Mouse (Mus musculus): ENCODE data around the gene Slc25a12.

The Slc25a12 gene

DNA sequence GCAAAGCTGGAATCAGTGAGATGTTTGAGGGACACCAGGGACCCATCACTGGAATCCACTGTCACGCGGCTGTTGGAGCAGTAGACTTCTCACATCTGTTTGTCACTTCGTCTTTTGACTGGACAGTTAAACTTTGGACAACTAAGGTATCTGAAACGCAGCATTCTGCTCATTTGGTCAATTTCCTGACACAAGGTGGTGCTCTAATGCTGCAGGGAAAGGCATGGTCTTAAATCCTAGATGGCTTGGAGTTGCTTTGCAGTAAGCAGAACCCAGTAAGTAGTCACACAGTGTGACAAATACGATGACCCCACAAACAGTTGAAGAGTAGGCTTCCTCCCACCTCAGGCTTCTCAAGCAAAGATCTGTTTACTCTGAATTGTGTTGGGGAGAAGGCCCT is 116.7 kb downstream of the Slc25a12 start:
- no peak for DNase-seq (ENCODE audit: low spot score in 2 of 2)

DNA sequence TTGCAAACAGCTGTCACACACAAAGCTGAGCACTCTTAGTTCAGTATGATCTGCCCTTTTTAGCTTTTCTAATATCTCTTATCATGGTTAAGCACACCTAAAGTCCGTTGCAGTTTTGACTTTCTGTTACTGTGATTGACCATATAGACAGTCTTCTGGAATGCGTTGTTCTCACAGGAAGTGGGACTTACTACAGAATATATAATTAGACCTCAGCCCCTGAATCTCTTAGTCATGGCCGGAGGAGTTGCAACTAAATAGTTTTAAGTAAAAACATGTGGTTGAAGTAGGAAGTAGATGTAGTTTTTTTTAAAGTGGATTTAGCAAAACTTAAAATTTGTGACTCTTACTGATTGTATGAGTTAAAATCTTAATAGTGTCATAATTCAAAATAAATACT is 119.5 kb downstream of the Slc25a12 start:
- no peak for DNase-seq (ENCODE audit: low spot score in 2 of 2)

DNA sequence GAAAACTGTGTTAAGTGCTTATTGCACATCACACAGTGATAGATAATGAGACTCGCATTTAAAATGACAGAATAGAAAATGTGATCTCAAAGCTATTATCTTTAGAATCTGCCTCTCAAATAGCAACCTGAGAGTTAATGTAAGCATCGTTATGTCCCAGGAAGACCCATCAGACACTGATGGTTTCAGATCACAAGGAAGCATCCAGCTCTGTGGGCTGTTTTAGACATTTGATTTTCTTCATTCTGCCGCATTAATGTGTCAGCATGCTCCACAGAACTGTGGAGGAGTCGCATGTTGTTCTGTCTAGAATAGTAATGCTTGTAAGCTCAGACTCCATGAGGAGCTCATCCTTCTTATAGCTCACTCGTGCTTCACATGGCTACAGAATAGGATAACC is 121.5 kb downstream of the Slc25a12 start:
- DNase-seq (ENCODE audit: low spot score in 2 of 2), result no peak

DNA sequence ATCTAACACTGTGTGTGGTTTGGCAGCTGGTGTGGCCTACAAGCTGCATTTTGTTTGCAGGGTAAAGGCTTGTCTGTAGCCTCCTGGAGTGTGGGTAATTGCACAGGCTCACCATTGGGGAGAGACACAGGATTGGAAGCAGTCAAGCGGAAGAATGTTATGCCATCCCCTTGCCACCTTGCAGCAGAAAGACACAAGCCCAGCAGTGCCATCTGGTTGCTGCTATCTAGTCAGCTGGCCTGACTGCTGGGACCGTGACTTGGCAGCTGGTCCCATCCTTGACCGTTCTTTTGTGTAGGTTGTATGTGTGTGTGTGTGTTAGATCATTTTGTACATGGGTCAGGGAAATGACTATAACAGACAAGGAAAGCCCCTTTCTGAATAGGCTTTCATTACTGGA is 122.1 kb downstream of the Slc25a12 start:
- DNase-seq (ENCODE audit: low spot score in 2 of 2), result no peak

DNA sequence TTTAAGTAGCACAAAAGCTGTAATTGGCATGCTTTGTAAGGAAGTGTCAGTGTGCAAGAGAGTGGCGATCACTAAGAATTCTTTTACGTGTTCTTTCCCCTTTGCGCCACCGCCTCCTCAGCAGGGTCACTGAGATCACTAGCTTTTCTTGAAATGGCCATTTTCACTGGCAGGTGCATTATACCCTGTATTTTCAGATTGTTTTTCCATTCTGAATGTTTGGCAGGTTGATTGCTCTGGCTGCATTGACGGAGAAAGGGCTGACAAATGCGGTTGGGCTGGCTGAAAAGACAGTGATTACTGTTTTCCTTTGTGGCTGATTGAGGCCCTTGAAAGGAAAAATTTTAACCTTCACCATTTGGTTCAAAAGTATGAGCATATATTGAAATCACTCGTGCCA is 122.7 kb downstream of the Slc25a12 start:
- no peak for DNase-seq (ENCODE audit: low spot score in 2 of 2)

DNA sequence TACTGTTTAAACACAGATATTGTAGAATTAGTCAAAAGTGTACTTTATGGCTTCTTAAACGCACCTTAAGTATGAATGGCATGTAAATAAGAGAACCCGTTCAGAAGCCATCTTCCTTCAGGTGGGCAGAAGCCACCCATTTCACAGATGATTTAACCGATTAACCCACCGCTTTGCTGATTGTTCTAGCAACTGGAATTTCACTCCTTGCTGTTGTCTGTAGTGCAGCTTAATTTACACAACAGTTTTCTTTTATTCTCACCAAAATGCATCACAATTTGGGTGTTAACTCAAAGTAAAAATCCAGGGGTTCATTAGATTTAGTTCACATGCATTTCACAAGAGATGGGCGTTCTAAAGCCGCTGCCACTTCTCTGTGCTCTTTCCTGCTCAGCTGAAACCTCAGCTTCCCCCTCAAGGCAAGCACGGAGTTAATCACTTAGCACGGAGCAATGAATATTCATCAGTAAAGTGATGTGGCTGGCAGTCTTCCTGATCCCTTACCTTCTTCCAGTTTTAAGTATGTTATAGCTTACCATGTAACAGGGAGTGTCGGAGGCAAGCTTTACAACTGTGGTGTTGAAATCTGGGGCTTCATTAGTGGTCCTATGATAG is 124.4 kb downstream of the Slc25a12 start:
- DNase-seq (ENCODE audit: low spot score in 2 of 2), result no peak

DNA sequence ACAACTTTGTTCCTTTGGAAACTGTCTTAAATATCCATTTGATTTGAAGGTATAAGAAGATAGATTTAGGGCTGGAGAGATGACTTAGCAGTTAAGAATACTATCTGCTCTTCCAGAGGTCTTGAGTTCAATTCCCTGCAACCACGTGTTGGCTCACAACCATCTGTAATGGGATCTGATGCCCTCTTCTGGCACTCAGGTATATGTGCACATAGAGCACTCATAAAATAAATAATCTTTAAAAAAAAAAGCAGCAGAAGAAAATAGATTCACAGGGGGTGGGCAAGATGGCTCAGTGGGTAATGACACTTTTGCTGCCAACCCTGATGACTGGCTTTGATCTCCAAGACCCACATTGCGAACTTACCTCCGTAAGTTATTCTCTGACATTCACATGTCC is 125.4 kb downstream of the Slc25a12 start:
- DNase-seq (ENCODE audit: low spot score in 2 of 2), result no peak

DNA sequence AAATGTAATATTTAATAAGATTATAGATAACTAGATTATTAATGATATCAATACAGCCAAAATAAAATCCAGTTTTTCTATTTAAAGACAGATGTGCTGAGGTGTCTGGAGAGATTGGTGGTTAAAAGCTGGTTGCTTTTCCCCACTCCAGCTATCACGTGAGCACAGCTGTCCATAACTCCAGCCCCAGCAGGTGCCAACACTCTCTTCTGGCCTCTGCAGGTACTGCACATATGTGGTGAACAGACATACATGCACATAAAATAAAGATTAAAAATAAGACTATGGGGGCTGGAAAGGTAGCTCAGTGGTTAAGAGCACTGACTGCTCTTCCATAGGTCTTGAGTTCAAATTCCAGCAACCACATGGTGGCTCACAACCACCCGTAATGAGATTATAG is 126.0 kb downstream of the Slc25a12 start:
- no peak for DNase-seq (ENCODE audit: low spot score in 2 of 2)

DNA sequence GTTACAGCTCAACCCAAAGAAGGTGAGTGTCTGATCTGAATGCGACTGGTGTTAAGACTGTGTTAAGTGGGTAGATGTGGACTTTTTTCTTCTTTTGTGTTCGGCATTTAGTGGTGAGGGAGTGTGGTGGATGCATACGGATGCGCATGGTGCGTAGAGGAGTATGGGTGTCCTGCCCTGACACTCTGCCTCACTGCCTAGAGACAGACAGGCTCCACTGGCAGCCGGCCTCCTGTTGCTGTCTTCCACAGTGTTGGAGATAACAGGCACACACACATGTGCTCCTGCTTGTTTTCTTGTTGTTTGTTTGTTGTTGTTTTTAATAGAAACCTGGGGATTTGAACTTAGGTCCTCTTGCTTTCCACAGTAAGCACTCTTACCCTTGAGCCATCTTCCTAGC is 131.5 kb downstream of the Slc25a12 start:
- no peak for DNase-seq (ENCODE audit: low spot score in 2 of 2)

DNA sequence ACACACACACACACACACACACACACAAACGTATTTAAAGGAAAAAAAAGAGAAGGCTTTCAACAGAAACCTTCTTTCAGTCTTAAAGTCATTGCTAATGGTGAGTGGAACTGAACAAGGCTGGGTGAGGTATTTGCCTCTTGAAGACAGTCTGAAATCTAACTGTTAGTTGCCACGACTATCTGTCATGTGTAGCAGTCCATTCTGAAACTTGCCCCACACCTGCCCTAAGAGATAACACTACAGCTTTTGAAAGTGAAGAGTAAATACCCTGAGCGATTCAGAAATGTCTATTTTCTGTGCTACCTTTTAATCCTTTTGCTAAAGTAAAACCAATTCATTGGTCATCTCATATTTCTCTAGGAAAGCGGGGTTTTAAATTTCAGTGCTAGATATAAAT is 132.1 kb downstream of the Slc25a12 start:
- DNase-seq (ENCODE audit: low spot score in 2 of 2), result no peak

DNA sequence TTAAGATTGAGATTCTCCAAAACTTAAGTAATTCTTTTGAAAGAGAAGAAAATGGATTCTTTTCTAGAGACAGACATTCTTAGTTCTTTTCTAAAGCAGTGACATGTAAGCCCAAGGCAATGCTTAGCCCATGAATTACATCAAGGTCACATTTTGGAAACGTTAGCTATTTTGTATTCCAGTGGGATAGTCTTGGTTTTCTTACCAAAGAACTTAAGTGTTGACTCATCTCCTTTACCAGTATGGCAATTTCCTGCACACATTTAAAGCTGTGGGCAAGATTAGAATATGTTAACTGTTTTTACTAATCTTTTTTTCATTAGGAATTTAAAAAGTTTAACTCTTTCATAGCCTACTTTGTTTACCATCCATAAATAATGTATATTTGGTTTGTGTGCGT is 134.6 kb downstream of the Slc25a12 start:
- DNase-seq (ENCODE audit: low spot score in 2 of 2), result no peak

DNA sequence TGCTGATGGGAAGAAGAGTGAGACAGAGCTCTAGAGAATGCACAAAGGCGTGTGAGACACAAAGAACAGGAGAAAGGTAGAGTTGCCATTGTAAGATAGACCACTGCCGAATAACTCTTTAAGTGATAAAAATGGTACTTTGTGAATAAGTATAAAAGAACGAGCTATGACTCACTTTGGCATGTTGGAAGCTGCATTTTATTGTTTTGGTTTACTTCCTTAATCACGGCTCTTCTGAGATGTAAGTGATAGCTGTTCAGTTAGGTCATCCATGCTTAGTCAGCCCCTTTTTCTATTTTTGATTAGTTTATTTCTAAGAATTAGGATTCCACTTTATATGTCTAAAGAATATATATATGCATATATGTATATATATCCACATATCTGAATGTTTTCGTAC is 135.6 kb downstream of the Slc25a12 start:
- no peak for DNase-seq (ENCODE audit: low spot score in 2 of 2)

DNA sequence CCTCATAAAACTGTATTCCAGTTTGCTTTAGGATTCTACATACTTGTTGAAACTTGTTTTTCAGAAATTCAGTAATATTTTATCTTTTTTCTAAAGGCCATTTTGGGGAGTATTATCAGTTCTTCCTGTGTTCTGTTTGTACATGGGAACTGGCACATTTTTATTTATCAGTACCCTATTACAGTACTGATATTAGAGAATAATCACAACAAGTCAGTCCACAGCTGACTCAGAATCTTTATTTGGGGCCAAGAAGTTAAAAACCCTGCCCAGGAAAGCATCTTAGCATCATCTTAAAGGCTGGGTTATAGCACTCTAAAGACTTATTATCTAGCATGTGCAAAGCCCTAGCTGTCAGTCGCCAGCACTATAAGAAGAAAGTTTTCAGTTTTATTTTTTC is 137.9 kb downstream of the Slc25a12 start:
- DNase-seq (ENCODE audit: low spot score in 2 of 2), result no peak

DNA sequence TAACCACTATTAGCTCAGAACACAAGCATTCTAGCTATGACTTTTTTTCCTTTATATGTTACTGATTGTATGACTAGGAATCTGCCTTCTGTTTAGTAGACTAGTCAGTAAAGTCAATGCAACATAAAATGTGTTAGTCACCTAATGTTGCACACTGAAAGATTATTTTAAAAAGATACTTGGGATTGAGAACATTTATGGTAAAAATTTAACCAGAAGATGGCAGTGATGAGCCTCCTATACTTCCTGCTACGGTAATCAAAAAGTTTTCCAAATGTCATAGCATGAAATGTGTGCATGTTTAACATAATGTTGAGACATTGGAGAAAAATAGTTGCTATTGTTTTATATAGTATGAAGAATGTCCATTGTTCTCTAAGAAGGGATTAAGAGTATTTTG is 140.2 kb downstream of the Slc25a12 start:
- DNase-seq (ENCODE audit: low spot score in 2 of 2), result no peak

All from natural killer cell, adult 2 months (primary cell).